In the genomic region with DNA sequence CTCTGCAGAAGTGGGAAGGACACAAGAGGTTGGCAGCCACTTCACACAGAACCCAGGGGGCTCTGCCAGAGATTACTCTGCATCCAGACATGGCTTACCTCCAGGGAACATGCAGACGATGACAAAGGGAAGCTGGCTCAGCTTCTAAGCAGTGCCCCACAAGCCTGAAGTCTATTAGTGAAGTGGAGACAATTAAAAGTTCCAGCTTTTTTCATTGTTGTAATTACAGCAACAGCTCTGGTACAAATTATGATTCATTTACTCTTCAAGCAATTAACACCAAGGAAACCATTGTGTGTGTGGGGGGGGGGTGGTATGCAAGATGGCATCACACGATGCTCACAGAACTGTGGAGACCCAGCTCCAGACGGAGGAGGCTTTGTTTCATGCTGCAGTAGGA, we compare ENCODE assay signal across 25 mouse cellular contexts.
DNase-seq lines count a peak whose midpoint lies in the region; ATAC-seq lines count a peak whose summit lies in the region.
"Had no signal": no experiment of that assay in that cellular context is flagged by ENCODE, and none has a peak within 500 bp of the region (broad histone marks: within the 10 kb centered on the region; RNA-seq: fewer than 3 reads in every experiment).

No protein-coding gene starts in this region.

- no peaks in the 10 kb centered on the region for H3K27me3 ChIP-seq in forebrain, embryonic 14.5 days (replicated peaks; ENCODE audit: control insufficient read depth, insufficient read depth, low read length)
- no peaks in the 10 kb centered on the region for H3K27me3 ChIP-seq in forebrain, embryonic 11.5 days (ENCODE audit: control insufficient read depth, insufficient read depth, low read length)
- no peaks in the 10 kb centered on the region for H3K27me3 ChIP-seq in midbrain, embryonic 14.5 days (ENCODE audit: control insufficient read depth, insufficient read depth, low read length)
- H3K27me3 ChIP-seq in midbrain, embryonic 13.5 days, result no peaks in the 10 kb centered on the region
- no peaks in the 10 kb centered on the region for H3K27me3 ChIP-seq in heart, embryonic 11.5 days (ENCODE audit: control insufficient read depth, insufficient read depth, low read length)
- H3K27me3 ChIP-seq: embryonic facial prominence, embryonic 15.5 days; hindbrain, embryonic 13.5 days; Patski had no signal

- DNase-seq in forebrain, embryonic 14.5 days (ENCODE audit: low spot score), result peak; percentile 66
- no peak for DNase-seq in forebrain, embryonic 11.5 days (ENCODE audit: low spot score)
- DNase-seq in midbrain, embryonic 14.5 days, result peak; percentile 15
- DNase-seq in brain, adult 2 months (ENCODE audit: low read depth, low spot score), result peak; percentile 66
- peak; percentile 21 for DNase-seq in telencephalon, adult 2 months (ENCODE audit: low read depth, low spot score)
- DNase-seq: adrenal gland, postnatal 14 days; B cell, adult 2 months; cerebellum, adult 11 months; cerebellum, adult 8-10 months; cerebellum, postnatal 14 days; embryo, embryonic 11 days; gastrocnemius, adult 2 months; gastrocnemius, postnatal 25 days; heart, postnatal 10 days; heart, postnatal 4 days had no signal

- peak; percentile 23; the same call in 1 of the 2 replicates for ATAC-seq in forebrain, embryonic 14.5 days
- ATAC-seq in forebrain, embryonic 11.5 days (replicated peaks; ENCODE audit: low FRiP score), result no peak
- ATAC-seq in midbrain, embryonic 14.5 days (ENCODE audit: low FRiP score, low TSS enrichment), result no peak
- ATAC-seq in midbrain, embryonic 13.5 days, result no peak
- ATAC-seq in heart, embryonic 11.5 days (replicated peaks; ENCODE audit: insufficient number of reproducible peaks, low FRiP score, low TSS enrichment), result no peak
- ATAC-seq: activated CD4-positive, CD25-positive, alpha-beta regulatory T cell, adult 4 months; CD4-positive, CD25-positive, alpha-beta regulatory T cell, adult 4 months; Patski had no signal

- 38% methylated on average over 3 of the region's 3 CpGs for WGBS in forebrain, embryonic 14.5 days
- 74% methylated on average over 3 of the region's 3 CpGs for WGBS in forebrain, embryonic 11.5 days
- WGBS in midbrain, embryonic 14.5 days, result 76% methylated on average over 3 of the region's 3 CpGs
- WGBS in midbrain, embryonic 13.5 days, result 77% methylated on average over 3 of the region's 3 CpGs
- WGBS in heart, embryonic 11.5 days (ENCODE audit: insufficient replicate concordance), result 64% methylated on average over 3 of the region's 3 CpGs

- H3K36me3 ChIP-seq in forebrain, embryonic 14.5 days (ENCODE audit: control insufficient read depth, insufficient read depth, low read length), result no peaks in the 10 kb centered on the region
- no peaks in the 10 kb centered on the region for H3K36me3 ChIP-seq in forebrain, embryonic 11.5 days (ENCODE audit: control insufficient read depth, insufficient read depth, low read length)
- H3K36me3 ChIP-seq in midbrain, embryonic 14.5 days (ENCODE audit: control insufficient read depth, insufficient read depth, low read length), result no peaks in the 10 kb centered on the region
- no peaks in the 10 kb centered on the region for H3K36me3 ChIP-seq in midbrain, embryonic 13.5 days
- no peaks in the 10 kb centered on the region for H3K36me3 ChIP-seq in heart, embryonic 11.5 days (ENCODE audit: control insufficient read depth, insufficient read depth, low read length)
- H3K36me3 ChIP-seq: embryonic facial prominence, embryonic 15.5 days; forebrain, embryonic 10.5 days; G1E; hindbrain, embryonic 13.5 days had no signal

- H3K4me2 ChIP-seq in forebrain, embryonic 14.5 days (ENCODE audit: low read length), result no peak overlapping the region
- H3K4me2 ChIP-seq in forebrain, embryonic 11.5 days (ENCODE audit: low read depth, low read length, severe bottlenecking), result no peak overlapping the region
- no peak overlapping the region for H3K4me2 ChIP-seq in midbrain, embryonic 14.5 days (ENCODE audit: low read length)
- H3K4me2 ChIP-seq in midbrain, embryonic 13.5 days (replicated peaks), result no peak overlapping the region
- no peak overlapping the region for H3K4me2 ChIP-seq in heart, embryonic 11.5 days
- H3K4me2 ChIP-seq: embryonic facial prominence, embryonic 15.5 days; hindbrain, embryonic 13.5 days had no signal

- H3K9me3 ChIP-seq in forebrain, embryonic 14.5 days (replicated peaks; ENCODE audit: control insufficient read depth, low read length), result no peaks in the 10 kb centered on the region
- no peaks in the 10 kb centered on the region for H3K9me3 ChIP-seq in forebrain, embryonic 11.5 days (ENCODE audit: control insufficient read depth, low read length)
- no peaks in the 10 kb centered on the region for H3K9me3 ChIP-seq in midbrain, embryonic 14.5 days (ENCODE audit: control insufficient read depth, low read length)
- H3K9me3 ChIP-seq in midbrain, embryonic 13.5 days, result no peaks in the 10 kb centered on the region
- H3K9me3 ChIP-seq in heart, embryonic 11.5 days (replicated peaks; ENCODE audit: control insufficient read depth, low read length), result no peaks in the 10 kb centered on the region
- H3K9me3 ChIP-seq: embryonic facial prominence, embryonic 15.5 days; forebrain, embryonic 10.5 days; G1E; hindbrain, embryonic 13.5 days had no signal

- H3K4me3 ChIP-seq in forebrain, embryonic 14.5 days (ENCODE audit: low read depth, low read length), result no peak overlapping the region
- no peak overlapping the region for H3K4me3 ChIP-seq in forebrain, embryonic 11.5 days (ENCODE audit: low read depth, low read length)
- H3K4me3 ChIP-seq in midbrain, embryonic 14.5 days (replicated peaks; ENCODE audit: low read depth, low read length), result no peak overlapping the region
- no peak overlapping the region for H3K4me3 ChIP-seq in midbrain, embryonic 13.5 days (replicated peaks)
- H3K4me3 ChIP-seq in heart, embryonic 11.5 days (ENCODE audit: low read depth, low read length), result no peak overlapping the region
- H3K4me3 ChIP-seq: embryonic facial prominence, embryonic 15.5 days; erythroblast, embryonic 14.5 days; forebrain, embryonic 10.5 days; gastrocnemius, adult 2 months; hindbrain, embryonic 13.5 days had no signal

- H3K4me1 ChIP-seq in forebrain, embryonic 14.5 days (ENCODE audit: control insufficient read depth, insufficient read depth, low read length), result no peaks in the 10 kb centered on the region
- H3K4me1 ChIP-seq in forebrain, embryonic 11.5 days (replicated peaks; ENCODE audit: control insufficient read depth, insufficient read depth, low read length), result no peaks in the 10 kb centered on the region
- no peaks in the 10 kb centered on the region for H3K4me1 ChIP-seq in midbrain, embryonic 14.5 days (ENCODE audit: control insufficient read depth, insufficient read depth, low read length)
- no peaks in the 10 kb centered on the region for H3K4me1 ChIP-seq in midbrain, embryonic 13.5 days (replicated peaks)
- H3K4me1 ChIP-seq in heart, embryonic 11.5 days (ENCODE audit: control insufficient read depth, insufficient read depth, low read length), result no peaks in the 10 kb centered on the region
- H3K4me1 ChIP-seq: embryonic facial prominence, embryonic 15.5 days; forebrain, embryonic 10.5 days; hindbrain, embryonic 13.5 days had no signal

- no peak overlapping the region for H3K27ac ChIP-seq in forebrain, embryonic 14.5 days (ENCODE audit: low read depth, low read length)
- H3K27ac ChIP-seq in forebrain, embryonic 11.5 days (ENCODE audit: low read depth, low read length), result no peak overlapping the region
- no peak overlapping the region for H3K27ac ChIP-seq in midbrain, embryonic 14.5 days (replicated peaks; ENCODE audit: low read depth, low read length)
- no peak overlapping the region for H3K27ac ChIP-seq in midbrain, embryonic 13.5 days
- H3K27ac ChIP-seq in heart, embryonic 11.5 days (ENCODE audit: low read depth, low read length), result no peak overlapping the region
- H3K27ac ChIP-seq: embryonic facial prominence, embryonic 15.5 days; forebrain, embryonic 10.5 days; gastrocnemius, adult 2 months; hindbrain, embryonic 13.5 days had no signal

- no peak overlapping the region for H3K9ac ChIP-seq in forebrain, embryonic 14.5 days (ENCODE audit: low read length)
- no peak overlapping the region for H3K9ac ChIP-seq in forebrain, embryonic 11.5 days (ENCODE audit: low read length)
- no peak overlapping the region for H3K9ac ChIP-seq in midbrain, embryonic 14.5 days (replicated peaks; ENCODE audit: low read length)
- H3K9ac ChIP-seq in midbrain, embryonic 13.5 days (replicated peaks), result no peak overlapping the region
- H3K9ac ChIP-seq in heart, embryonic 11.5 days (ENCODE audit: low read depth, low read length), result no peak overlapping the region
- H3K9ac ChIP-seq: embryonic facial prominence, embryonic 15.5 days; hindbrain, embryonic 13.5 days had no signal
